Mouse (Mus musculus): Measurements from ENCODE around the gene Gadl1.

Gene Gadl1

DNA sequence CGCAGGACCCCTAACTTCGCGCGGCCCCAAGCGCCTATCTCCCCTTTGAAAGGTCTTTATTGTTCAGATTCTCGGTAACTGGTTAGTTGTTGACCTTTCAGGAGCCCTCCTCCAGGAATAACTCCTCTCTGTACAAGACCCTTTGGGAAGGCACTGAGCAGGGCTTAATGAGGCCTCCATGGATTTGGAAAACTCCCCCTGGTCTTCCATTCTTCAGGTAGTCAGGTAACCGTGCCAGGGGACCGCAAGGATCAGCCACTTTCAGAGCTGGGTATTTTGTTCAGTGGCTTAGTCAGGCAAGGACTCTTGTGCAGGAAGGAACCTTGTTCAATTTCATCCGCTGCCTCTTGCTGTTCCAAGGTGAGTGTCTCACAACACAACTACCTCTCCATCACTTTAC, at the start of gene Gadl1:
Gene Gadl1 (plus strand): TSS at position 301 of the 400 bp plus-strand sequence.
- no peak for DNase-seq (ENCODE audit: low spot score in 2 of 2)

DNA sequence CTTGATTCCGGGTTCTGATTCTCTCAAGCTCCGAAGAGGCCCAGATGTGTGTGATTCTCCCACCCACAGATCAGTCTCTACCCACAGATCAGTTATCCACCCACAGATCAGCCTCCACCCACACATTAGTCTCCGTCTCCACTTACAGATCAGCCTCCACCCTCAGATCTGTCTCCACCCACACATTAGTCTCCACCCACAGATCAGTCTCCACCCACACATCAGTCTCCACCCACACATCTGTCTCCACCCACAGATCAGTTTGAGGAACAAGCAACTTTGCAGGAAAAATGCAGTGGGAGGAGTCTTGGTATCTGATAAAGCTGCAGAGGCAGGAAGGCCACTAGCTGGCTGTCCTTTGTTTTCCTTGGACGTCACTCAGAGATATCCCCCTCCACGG, 46.5 kb upstream of the Gadl1 start:
- DNase-seq (ENCODE audit: low spot score in 2 of 2) = no peak

DNA sequence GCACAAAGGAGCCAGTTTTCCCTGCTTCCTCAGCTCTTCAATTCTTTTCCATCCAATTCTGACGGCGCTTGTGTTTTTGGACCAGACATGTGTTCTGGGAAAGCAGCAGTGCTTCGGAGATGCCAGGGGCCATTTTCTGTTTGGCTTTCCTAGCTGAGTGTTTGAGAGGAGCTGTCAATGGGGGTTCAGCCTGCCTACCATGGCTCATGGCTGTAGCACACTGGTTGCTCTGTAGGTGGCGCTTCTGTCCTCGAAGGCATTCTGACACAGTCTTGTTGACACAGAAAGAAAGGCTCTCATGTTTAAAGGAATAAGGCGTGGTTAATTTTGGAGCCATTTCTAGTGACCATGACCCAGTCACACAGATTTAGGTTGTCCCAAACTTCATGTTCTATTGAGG, 45.9 kb upstream of the Gadl1 start:
- DNase-seq (ENCODE audit: low spot score in 2 of 2) = no peak

DNA sequence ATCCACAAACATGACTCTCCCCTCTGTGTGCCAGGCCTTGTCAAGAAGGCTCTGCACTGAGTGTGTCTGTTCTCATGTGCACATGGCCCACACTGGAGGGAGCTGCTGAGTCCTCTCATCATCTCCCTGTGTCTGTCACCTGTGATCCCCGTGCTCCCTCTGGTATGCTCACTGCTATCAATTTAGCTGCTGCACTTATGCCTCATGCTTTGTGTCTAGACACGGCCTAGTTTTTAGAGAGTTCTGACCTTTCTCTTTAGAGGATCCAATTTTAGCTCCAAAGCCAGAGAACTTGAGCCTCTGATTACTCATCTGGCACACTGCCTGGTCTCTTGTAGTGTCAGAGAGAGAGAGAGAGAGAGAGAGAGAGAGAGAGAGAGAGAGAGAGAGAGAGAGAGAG, 42.0 kb upstream of the Gadl1 start:
- no peak for DNase-seq (ENCODE audit: low spot score in 2 of 2)

DNA sequence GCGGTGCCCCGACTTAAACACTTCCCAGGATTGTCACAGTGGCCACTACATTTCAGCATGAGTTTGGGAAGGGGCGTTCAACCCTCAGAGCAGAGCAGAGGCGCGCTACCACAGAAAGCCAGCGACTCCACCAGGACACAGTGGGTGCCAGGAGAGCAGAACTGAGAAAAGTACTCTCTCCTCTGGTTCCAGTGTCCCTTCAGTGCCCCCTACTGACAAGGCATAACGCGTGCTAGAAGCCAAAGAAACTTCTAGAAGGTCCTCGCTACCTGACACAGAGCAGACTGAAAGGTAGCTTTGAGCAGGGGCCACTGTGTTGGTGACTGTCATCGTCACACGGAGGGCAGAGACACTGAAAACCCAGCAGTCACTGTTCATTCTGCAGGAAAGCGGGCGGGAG, 39.1 kb upstream of the Gadl1 start:
- peak in 1 of 2 experiments; percentile 44 for DNase-seq (ENCODE audit: low spot score in 2 of 2)

DNA sequence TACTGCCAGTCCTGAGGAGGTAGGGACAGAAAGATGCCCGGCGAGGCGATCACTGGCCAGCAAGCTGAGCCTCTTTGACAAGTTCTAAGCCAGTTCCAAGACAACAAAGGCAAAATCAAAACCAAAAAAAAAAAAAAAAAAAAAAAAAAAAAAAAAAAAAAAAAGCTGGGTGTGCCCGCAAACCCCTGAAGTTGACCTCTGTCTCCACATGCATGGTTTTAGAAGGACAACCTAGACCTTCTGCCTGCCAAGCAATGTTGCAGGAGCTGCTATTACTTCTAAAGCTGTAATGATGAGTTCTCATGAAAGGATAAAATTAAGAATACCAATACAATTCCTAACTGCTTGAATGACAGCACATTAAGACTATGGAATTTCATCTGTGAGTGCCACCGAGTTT, 38.6 kb upstream of the Gadl1 start:
- DNase-seq (ENCODE audit: low spot score in 2 of 2) = no peak

DNA sequence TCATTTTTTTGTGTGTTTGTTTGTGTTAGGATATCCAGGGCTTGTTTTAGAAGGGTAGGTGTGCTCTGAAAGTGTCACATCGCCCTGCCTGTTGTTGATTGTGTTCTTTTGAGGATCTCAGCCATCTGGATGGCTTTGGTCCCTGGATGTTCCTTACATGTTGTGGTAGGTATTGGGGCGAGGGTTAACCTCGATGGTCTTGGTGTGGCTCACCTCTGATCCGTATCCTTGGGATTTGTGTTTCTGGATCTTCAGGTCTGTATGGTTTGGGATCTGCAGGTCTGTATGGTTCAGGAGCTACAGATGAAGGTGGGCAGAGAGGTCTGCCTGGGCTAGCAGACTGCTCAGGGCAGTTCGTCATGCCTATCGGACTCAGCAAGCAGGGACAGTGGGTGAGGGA, 28.8 kb upstream of the Gadl1 start:
- DNase-seq (ENCODE audit: low spot score in 2 of 2) = no peak

DNA sequence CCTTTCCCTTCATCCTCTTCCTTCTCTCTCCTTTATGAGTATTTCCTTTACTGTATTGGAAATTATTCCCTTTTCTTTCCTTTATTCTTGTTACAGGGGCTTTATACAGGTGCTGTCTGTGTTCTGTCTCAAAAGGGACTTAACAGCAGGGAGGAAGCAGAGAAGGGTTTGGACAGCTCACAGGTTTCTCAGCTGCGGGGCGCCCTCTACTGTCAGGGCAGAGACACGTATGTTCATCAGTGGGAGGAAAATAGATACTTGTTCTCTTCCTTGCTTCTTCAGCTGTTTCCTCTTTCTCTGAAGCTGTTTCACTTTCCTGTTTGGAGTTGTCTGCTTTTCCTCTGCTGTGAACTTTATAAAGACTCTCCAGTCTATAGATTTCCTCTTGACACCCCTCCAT, 28.1 kb upstream of the Gadl1 start:
- no peak for DNase-seq (ENCODE audit: low spot score in 2 of 2)

DNA sequence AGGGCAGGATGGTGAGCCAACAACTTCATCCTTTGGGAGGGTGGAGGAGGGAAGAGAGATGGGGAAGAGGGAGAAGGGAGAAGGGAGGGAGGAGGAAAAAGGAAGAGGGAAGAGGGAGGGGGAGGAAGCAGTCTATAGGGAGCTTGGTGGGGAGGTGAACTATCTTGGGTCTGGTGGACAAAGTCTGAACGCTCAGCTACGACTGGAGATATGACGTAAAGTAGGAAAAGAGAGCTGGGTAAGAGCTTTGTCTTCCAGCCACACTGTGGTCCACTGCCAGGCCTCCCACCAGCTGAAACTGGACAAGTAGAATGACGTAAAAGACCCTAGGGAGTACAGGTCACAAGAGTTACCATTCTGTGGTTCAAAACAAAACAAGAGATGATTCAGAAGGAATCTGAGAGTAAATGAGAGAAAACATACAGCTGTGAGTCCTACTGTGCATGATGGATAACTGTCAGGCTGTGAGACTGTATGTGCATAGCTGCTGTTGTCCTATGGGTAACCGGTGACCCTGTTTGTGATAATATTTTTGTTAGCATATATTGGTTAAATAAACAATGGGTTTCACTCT, 26.5 kb upstream of the Gadl1 start:
- no peak for DNase-seq (ENCODE audit: low spot score in 2 of 2)

DNA sequence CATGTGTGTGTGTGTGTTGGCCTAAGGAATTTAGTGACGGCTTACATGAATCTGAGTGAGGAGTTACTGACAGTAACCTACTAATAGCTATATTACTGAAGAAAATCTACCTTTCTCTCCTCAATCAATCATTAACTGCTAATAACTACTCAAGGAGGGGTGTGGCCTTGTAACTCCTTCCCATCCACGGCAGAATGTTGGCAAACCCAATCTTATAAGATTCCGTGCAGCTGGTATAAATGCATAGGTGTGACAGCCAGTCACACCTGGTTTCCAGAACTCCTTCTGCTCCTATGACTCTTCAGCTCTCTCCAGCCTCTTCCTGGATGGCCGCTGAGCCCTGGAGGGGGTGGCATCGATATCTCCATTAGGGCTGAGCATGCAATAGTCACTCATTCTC, 25.8 kb upstream of the Gadl1 start:
- no peak for DNase-seq (ENCODE audit: low spot score in 2 of 2)

DNA sequence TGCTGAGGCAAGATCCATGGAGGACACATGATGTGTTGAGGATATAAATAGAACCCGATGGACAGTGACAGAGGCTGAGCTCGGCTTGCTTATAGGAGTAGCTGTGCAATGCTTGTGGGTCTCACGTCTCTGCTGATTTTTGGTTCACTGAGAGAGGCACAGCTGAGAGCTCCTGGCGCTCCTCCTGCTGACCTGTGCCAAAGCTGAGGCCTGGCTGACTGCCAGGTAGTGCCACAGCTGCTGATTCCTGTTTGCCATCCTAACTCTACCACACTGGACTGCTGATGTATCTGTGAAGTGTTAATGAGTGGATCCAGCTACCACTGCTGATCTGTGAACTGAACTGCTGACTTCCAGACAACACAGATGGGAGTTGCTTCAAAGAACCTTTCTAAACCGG, 21.7 kb upstream of the Gadl1 start:
- DNase-seq (ENCODE audit: low spot score in 2 of 2) = no peak

DNA sequence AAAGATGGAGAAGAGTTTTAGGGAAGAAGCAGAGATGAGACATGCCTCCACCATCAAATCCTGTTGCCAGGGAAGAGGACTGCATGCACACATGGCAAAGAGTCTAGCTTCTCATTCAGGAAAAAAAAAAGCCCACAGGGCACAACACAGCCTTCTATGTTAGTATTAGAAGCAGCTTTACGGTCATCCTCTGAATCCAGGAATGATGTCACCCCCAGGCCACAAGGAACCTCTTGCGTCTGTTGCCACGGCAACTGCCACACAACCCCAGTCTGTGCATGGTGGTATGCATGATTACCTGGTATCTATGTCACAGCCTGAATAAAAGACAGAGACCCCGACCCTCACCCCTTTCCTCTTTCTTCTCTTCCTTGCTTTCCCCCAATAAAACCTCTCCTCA, 16.1 kb upstream of the Gadl1 start:
- no peak for DNase-seq (ENCODE audit: low spot score in 2 of 2)

DNA sequence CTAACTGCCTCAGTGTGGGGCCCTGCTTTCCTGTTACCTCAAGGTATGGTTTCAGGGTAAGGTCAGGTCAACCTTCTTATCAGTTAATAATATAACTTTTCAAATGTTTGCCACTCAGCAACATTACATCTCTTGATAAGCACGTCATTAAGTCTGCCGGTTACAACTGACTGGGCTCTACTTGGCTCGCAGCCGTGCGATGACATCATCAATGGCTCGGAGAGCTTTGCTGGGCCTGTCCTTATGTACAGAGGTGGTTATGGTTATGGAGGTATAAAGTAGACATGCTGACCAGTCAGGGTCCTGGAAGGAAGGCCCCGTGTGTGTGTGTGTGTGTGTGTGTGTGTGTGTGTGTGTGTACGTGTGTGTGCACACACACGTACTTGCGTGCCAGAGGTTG, 15.3 kb upstream of the Gadl1 start:
- DNase-seq (ENCODE audit: low spot score in 2 of 2) = no peak

DNA sequence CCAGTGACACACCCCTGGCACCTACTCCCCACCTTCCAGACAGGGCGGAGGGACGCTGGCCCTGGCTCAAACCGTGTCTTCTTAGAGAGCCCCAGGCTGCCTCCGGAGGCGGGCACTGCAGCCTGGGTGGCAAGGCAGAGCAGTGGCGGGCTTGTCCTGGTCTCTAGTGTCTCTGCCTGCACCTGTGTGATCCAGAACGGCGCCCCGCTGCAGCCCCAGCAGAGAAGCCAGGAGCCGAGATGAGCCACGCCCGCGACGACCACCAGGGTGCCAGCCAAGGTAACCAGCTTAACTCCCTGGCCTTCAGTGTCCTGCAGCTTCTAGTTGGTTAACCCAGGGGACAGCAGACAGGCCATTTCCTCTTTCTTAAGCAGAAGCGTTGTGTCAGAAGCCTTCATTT, 930 bp upstream of the Gadl1 start:
- no peak for DNase-seq (ENCODE audit: low spot score in 2 of 2)

DNA sequence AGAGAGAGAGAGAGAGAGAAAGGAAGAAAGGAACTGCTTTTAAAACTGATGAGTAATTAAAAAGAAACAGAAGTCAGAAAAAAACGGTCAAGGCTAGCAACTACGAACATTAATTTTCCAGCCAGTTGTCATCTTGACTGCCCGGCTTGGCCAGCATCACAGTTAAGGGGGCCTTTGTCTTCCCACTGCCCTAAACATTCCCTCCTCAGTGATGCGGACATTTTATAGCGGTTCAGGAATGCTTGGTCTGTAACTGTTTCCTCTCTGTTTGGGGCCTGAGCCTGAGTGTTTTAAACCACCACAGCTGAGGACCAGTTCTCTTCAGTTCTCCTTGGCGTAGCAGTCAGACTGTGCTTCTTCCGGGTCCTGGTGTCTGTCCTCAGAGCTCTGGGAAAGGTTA, 4.8 kb downstream of the Gadl1 start:
- no peak for DNase-seq (ENCODE audit: low spot score in 2 of 2)

DNA sequence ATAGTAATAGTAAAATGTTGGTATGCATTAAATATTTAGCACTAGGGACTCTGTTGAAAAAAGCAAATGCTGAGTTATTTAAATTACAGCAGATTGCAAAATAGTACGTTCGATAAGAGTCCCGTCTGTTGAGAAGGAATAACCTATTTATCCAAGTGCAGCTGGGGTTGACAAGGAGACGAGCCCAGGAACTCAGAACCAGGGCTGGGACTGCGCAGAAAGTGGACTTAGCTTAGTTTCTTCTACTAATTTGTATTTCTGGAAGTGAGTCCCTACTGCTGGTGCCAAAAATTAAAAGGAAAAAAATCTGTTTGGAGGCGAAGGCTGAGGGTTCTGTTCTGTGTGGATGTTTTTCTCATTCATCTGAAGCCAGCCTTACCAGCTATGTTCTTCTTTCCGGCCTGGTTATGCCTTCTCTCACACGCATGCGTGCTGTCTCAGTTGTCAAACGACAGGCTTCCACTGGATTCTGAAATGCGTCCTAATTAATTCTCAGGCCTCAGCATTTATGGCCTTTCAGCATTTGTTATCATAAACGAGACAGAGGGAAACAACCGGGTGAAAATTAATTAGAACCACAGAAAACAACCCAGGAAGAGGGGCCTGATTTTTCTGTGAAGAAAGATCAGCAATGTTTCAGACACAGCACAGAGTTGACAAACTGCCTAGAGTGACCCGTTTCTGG, 6.5 kb downstream of the Gadl1 start:
- peak in 1 of 2 experiments; percentile 15 for DNase-seq (ENCODE audit: low spot score in 2 of 2)

DNA sequence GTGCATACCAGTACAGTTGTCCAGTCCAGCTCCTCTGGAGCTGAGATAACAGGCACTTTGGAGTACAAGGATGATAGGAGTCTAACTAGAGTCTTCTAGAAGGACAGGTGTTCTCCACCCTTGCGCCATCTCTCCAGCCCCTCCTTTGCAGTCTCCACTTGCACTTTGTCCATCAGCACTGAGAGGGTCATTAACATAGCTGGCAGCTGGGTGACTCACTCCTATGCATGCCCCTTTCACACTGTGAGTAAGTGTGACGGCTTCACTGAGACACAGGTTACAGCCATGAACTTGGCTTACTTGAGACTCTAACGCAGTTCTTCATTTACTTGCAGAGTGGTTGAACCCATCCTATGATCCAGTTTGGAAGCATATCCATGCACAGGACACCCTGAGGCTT, 10.5 kb downstream of the Gadl1 start:
- DNase-seq (ENCODE audit: low spot score in 2 of 2) = no peak

DNA sequence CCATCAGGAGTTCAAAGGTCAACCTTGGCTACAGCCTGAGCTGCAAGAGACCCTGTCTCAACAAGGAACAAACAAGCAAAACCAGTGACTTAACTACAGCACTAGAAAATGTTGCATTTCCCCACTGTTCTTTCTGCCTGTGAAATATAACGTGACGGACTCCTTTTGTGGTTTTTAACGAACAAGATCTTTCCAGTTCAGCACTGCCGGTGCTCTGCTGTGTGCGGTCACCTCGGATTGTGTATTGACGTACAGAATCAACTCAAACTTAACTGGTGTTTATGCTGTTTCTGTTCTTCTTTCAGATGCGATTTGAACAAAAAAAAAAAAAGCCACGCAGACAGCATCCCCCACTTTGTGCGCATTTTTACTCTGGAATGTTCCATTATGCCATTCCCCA, 13.4 kb downstream of the Gadl1 start:
- no peak for DNase-seq (ENCODE audit: low spot score in 2 of 2)

DNA sequence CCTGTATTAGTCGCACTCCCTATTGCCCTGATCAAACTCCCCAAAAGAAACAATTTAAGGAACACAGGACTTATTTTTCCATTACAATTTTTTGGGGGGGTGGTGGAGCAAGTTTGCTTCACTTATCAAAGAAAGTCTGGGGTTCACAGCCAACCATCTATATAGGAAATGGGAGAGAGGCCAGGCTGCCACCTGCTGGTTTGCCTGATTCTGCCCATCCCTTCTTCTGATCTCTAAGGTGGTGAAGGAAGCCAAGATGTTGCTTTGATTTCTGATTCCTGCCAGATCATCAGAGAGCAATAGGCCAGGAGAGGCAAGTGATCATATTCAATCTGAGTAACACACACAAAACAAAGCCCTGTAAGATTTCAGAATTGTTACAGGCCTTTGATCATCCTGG, 14.8 kb downstream of the Gadl1 start:
- DNase-seq (ENCODE audit: low spot score in 2 of 2) = no peak

DNA sequence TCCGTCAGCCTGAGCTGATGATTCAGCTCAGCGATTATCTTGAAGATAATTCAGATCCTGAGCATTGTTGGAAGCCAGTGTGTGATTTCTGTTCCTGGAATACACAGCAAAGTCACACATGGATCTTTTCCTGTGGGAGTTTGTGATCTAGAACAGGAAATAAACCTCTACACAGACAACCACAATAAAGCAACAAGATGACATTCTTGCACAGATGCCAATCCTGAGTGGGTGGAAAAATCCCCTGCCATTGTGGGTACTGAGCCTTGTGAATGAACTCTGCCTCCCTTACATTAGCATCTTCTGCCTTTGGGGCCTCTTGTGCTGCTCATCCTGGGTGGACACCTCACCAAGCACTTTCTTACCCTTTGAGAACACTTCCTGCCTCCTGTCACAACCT, 22.5 kb downstream of the Gadl1 start:
- DNase-seq (ENCODE audit: low spot score in 2 of 2) = no peak

DNA sequence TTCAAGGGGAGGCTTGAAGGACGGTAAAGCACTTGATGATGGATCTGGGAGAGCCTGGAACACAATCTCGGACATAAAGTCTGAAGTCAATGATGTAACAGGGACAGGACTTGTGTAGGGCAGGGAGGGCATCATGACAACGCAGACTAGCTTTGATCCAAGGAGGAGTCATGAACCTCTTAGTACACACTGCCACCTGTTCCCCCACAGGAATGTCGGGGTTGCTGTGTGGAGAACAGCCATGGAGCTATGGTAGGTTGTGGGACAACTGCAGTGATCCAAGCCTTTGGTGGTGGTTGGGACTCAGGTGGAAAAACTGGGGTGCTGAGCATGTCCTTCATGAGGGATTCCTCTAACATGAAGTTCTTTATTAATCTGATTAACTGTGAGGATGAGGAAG, 23.5 kb downstream of the Gadl1 start:
- no peak for DNase-seq (ENCODE audit: low spot score in 2 of 2)

DNA sequence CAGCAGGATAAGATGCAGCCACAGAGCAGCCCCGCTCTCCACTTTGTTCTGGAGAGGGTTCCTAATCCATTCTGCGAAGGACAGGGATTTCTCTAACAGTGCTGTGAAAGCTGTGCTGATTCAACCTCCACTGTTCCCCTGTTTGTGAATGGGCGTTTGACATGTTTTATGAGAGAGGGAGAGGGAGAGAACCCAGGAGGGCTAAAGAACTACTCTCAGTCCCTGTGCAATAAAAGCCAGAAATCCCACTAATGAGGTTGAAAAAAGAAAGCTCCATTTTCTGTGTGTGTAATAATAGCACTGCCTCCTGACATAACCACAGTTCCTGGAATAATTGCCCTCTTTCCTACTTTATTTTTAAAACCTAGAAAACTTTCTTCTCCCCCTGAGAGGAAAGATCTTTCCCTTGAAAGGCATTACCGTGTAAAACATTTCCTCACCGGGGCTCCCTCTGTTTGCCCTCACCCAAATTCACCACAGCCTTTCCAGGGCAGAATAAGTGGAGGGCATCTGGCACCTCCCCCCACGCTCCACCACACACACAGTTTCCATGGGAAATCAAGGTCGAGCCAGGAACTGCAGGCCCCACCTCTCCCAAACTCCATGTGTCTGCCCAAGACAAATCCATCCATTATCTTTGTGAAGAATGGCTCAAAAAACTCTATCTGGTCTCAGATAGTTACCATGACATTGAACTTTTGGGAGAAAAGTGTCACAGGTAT, 24.1 kb downstream of the Gadl1 start:
- peak in 1 of 2 experiments; percentile 15 for DNase-seq (ENCODE audit: low spot score in 2 of 2)

DNA sequence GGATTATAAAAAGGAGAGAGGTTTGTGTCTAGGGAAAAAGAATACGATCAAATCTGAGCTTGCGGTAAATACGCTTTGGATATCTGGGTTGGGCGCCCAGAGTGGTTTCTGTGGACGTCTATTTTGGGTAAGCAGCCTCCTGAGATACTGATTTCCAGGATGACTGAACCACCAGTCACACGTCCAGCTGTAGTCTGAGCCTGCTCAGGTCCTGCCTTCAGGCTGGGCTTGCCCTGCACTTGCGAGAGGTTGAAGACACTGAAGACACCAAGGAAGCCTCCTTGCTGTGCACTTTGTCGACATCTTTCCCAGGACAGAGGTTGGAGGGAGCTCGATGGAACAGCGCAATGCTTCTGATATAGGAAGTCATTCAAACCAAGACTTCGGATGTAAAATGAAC, 25.0 kb downstream of the Gadl1 start:
- DNase-seq (ENCODE audit: low spot score in 2 of 2) = no peak

Data from left cerebral cortex, adult 9 months (tissue).